Mouse (Mus musculus): ENCODE data around the gene Pde6g. TPM values are rescaled to one million over a fixed set of nuclear protein-coding genes. Genes with fewer than 3 reads are reported as not detected.

Gene Pde6g
- polyA plus RNA-seq, 1 experiment from 2014 or later, result not detected

DNA sequence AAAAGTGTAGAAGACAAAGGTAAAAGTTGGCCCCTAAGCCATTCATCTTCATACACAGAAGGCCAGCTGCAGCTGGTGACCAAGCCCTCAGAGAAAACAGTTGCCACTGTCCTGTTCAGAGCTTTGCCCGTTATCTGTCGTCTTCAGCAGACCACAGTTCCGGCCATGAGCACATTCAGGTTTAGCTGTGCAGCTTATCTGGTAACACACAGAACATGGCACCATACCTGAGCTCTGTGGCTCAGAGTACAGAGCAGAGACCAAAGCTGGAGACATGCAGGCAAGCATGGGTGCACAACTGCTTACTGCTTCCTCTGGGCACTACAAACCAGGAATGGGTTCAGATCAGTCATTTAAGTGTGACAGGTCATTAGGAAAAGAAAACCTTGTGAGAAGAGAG lies 47.4 kb downstream of the Pde6g start:
- Histone ChIP-seq H3K27me3 (no peaks in the 10 kb centered on the region), H3K4me1 (no peaks in the 10 kb centered on the region), H3K36me3 (peaks cover 94% of the 10 kb centered on the region), H3K9ac (replicated peaks) (no peak overlapping the region), H3K27ac (replicated peaks) (no peak overlapping the region), H3K4me2 (replicated peaks) (no peak overlapping the region), H3K9me3 (no peaks in the 10 kb centered on the region), H3K4me3 (no peak overlapping the region)
- WGBS, result 96% methylated on average over 3 of the region's 3 CpGs
- no peak for ATAC-seq (ENCODE audit: low FRiP score, low read depth)

DNA sequence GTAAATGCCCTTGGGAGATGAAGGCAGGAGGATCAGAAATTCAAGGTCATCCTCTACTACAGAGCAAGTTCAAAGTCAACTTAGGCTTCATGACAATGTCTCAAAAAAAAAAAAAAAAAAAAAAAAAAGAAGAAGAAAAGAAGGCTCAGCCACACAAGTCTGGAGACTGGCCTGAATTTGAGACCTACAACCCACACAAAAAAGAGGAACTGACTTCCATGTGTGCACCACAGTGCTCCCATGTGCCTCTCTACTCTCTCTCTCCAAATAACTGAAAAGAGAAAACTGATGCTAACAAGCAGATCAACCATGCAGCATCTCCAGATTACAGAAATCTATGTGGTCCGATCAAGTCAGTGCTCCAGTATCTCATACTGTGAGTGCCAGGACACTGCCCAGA lies 48.5 kb downstream of the Pde6g start:
- H3K4me3 ChIP-seq, result no peak overlapping the region
- H3K9ac ChIP-seq (replicated peaks), result no peak overlapping the region
- WGBS, result 93% methylated on average over 1 of the region's 1 CpGs
- ATAC-seq (ENCODE audit: low FRiP score, low read depth), result no peak
- no peaks in the 10 kb centered on the region for H3K9me3 ChIP-seq
- no peak overlapping the region for H3K27ac ChIP-seq (replicated peaks)
- H3K36me3 ChIP-seq, result peaks cover 94% of the 10 kb centered on the region
- no peaks in the 10 kb centered on the region for H3K4me1 ChIP-seq
- no peak overlapping the region for H3K4me2 ChIP-seq (replicated peaks)
- no peaks in the 10 kb centered on the region for H3K27me3 ChIP-seq

GRCm38 (mm10) chr11:120399319-120399718 lies 54.0 kb downstream of the Pde6g start:
- H3K4me1 ChIP-seq, result no peaks in the 10 kb centered on the region
- H3K9me3 ChIP-seq, result no peaks in the 10 kb centered on the region
- H3K9ac ChIP-seq (replicated peaks), result no peak overlapping the region
- H3K27ac ChIP-seq (replicated peaks), result no peak overlapping the region
- no peak overlapping the region for H3K4me2 ChIP-seq (replicated peaks)
- no peak overlapping the region for H3K4me3 ChIP-seq
- ATAC-seq (ENCODE audit: low FRiP score, low read depth), result no peak
- peaks cover 73% of the 10 kb centered on the region for H3K36me3 ChIP-seq
- H3K27me3 ChIP-seq, result no peaks in the 10 kb centered on the region
- 95% methylated on average over 2 of the region's 2 CpGs for WGBS

Other genes with a start within 250 kb of the Pde6g start
- gene Bahcc1, start 220.6 kb downstream of the Pde6g start, polyA plus RNA-seq (2016; fragmentation: Nextera tagmentation; extraction: Ambion mirVana), result 25.1 and 26.1 TPM in 2 replicates
- gene Actg1, start 105.0 kb downstream of the Pde6g start, polyA plus RNA-seq (2016; fragmentation: Nextera tagmentation; extraction: Ambion mirVana), result 3,175 and 3,231 TPM in 2 replicates
- 1.4 and 1.5 TPM in 2 replicates for gene Fscn2, start 92.0 kb downstream of the Pde6g start, polyA plus RNA-seq (2016; fragmentation: Nextera tagmentation; extraction: Ambion mirVana)
- gene Faap100, start 74.7 kb downstream of the Pde6g start, polyA plus RNA-seq (2016; fragmentation: Nextera tagmentation; extraction: Ambion mirVana), result 51.3 and 55.4 TPM in 2 replicates
- 51.8 and 54.6 TPM in 2 replicates for gene Nploc4, start 15.8 kb downstream of the Pde6g start, polyA plus RNA-seq (2016; fragmentation: Nextera tagmentation; extraction: Ambion mirVana)
- not detected in 2 replicates for gene Tspan10, start 10.9 kb downstream of the Pde6g start, polyA plus RNA-seq (2016; fragmentation: Nextera tagmentation; extraction: Ambion mirVana)
- gene Oxld1, start 4.6 kb upstream of the Pde6g start, polyA plus RNA-seq (2016; fragmentation: Nextera tagmentation; extraction: Ambion mirVana), result 11.7 and 11.9 TPM in 2 replicates
- gene Ccdc137, start 4.6 kb upstream of the Pde6g start, polyA plus RNA-seq (2016; fragmentation: Nextera tagmentation; extraction: Ambion mirVana), result 30.1 and 35.1 TPM in 2 replicates
- gene Arl16, start 14.1 kb upstream of the Pde6g start, polyA plus RNA-seq (2016; fragmentation: Nextera tagmentation; extraction: Ambion mirVana), result 56.4 and 58.8 TPM in 2 replicates
- gene Mrpl12, start 31.1 kb upstream of the Pde6g start, polyA plus RNA-seq (2016; fragmentation: Nextera tagmentation; extraction: Ambion mirVana), result 112 and 118 TPM in 2 replicates
- gene Slc25a10, start 38.3 kb upstream of the Pde6g start, polyA plus RNA-seq (2016; fragmentation: Nextera tagmentation; extraction: Ambion mirVana), result 37.7 and 38.8 TPM in 2 replicates
- gene Gcgr, start 77.2 kb upstream of the Pde6g start, polyA plus RNA-seq (2016; fragmentation: Nextera tagmentation; extraction: Ambion mirVana), result 0.18 and 0.29 TPM in 2 replicates
- gene Mcrip1, start 96.2 kb upstream of the Pde6g start, polyA plus RNA-seq (2016; fragmentation: Nextera tagmentation; extraction: Ambion mirVana), result 212 and 232 TPM in 2 replicates
- not detected in 2 replicates for gene Ppp1r27, start 97.6 kb upstream of the Pde6g start, polyA plus RNA-seq (2016; fragmentation: Nextera tagmentation; extraction: Ambion mirVana)
- 384 and 418 TPM in 2 replicates for gene P4hb, start 119.8 kb upstream of the Pde6g start, polyA plus RNA-seq (2016; fragmentation: Nextera tagmentation; extraction: Ambion mirVana)
- gene Arhgdia, start 128.1 kb upstream of the Pde6g start, polyA plus RNA-seq (2016; fragmentation: Nextera tagmentation; extraction: Ambion mirVana), result 504 and 557 TPM in 2 replicates
- gene Alyref, start 144.9 kb upstream of the Pde6g start, polyA plus RNA-seq (2016; fragmentation: Nextera tagmentation; extraction: Ambion mirVana), result 652 and 655 TPM in 2 replicates
- 165 and 182 TPM in 2 replicates for gene Anapc11, start 144.9 kb upstream of the Pde6g start, polyA plus RNA-seq (2016; fragmentation: Nextera tagmentation; extraction: Ambion mirVana)
- 0.98 TPM in 1 of 2 replicates, not detected in the other for gene Npb, start 155.0 kb upstream of the Pde6g start, polyA plus RNA-seq (2016; fragmentation: Nextera tagmentation; extraction: Ambion mirVana)
- gene Pcyt2, start 164.4 kb upstream of the Pde6g start, polyA plus RNA-seq (2016; fragmentation: Nextera tagmentation; extraction: Ambion mirVana), result 148 and 157 TPM in 2 replicates
- 40.4 and 48.2 TPM in 2 replicates for gene Sirt7, start 171.7 kb upstream of the Pde6g start, polyA plus RNA-seq (2016; fragmentation: Nextera tagmentation; extraction: Ambion mirVana)
- 33.3 and 36.8 TPM in 2 replicates for gene Mafg, start 180.1 kb upstream of the Pde6g start, polyA plus RNA-seq (2016; fragmentation: Nextera tagmentation; extraction: Ambion mirVana)
- 31.6 and 34.1 TPM in 2 replicates for gene Pycr1, start 190.3 kb upstream of the Pde6g start, polyA plus RNA-seq (2016; fragmentation: Nextera tagmentation; extraction: Ambion mirVana)
- gene Myadml2, start 194.7 kb upstream of the Pde6g start, polyA plus RNA-seq (2016; fragmentation: Nextera tagmentation; extraction: Ambion mirVana), result 0.99 TPM in 1 of 2 replicates, not detected in the other
- 0.58 and 0.87 TPM in 2 replicates for gene Notum, start 207.7 kb upstream of the Pde6g start, polyA plus RNA-seq (2016; fragmentation: Nextera tagmentation; extraction: Ambion mirVana)
- 149 and 154 TPM in 2 replicates for gene Aspscr1, start 219.5 kb upstream of the Pde6g start, polyA plus RNA-seq (2016; fragmentation: Nextera tagmentation; extraction: Ambion mirVana)

All from midbrain, embryonic 12.5 days (tissue).